Mouse (Mus musculus): ENCODE results near the gene Emc7. TPM values are rescaled to one million over a fixed set of nuclear protein-coding genes. Genes with fewer than 3 reads are reported as not detected.

Gene Emc7
- total and polyA plus RNA-seq, 3 experiments: 17.7 to 25.7 TPM; not detected in 1

DNA sequence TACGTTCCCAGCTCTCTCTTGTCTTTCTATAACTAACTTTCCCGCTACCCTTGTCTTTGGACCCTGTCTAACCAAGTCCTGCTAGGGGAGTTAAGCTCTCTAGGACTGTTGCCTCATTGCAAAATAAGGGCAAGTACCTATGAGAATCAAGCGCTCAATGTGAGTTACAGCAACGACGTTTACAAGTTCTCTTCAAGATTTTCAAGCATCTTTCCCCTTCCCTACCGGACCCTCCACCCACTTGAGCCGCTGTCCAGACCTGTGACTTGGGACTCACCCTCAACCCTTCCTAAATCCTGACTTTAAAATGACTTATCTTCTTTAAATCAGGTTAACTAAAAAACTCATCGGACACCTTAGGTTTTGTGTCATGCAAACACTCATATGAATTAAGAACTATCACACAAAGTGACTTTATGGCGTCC lies 37.6 kb downstream of the Emc7 start:
- TF ChIP-seq POLR2A (IDR thresholded peaks at IDR 0.05; ENCODE audit: control insufficient read depth in 1 of 2, insufficient read depth in 1 of 2, low read depth in 1 of 2, low read length in 2 of 2, poor library complexity in 1 of 2) (no peak), MEF2A (IDR thresholded peaks at IDR 0.05; ENCODE audit: extremely low read depth, insufficient replicate concordance, low read depth, low read length, poor library complexity, severe bottlenecking) (no peak), TBP (IDR thresholded peaks at IDR 0.05; ENCODE audit: low read depth, low read length) (0 out of 2 replicates have a peak, but pooled peaks have one; percentile 14), MAZ (IDR thresholded peaks at IDR 0.05; ENCODE audit: low read depth, low read length) (no peak)
- Histone ChIP-seq H3K4me1 (ENCODE audit: control insufficient read depth in 1 of 2, insufficient read depth in 2 of 2, low read length in 2 of 2) (peaks cover 6 to 11% of the 10 kb centered on the region in 2 experiments), H3K27ac (ENCODE audit: control insufficient read depth, low read depth, low read length) (peak overlapping the region; percentile 71), H3K9me3 (replicated peaks; ENCODE audit: insufficient read depth, low read length) (no peaks in the 10 kb centered on the region), H3K4me3 (ENCODE audit: control insufficient read depth in 1 of 2, insufficient read depth in 1 of 2, low read depth in 2 of 2, low read length in 2 of 2) (peak overlapping the region; percentile 95), H3K9ac (ENCODE audit: control insufficient read depth, low read depth, low read length, poor library complexity, severe bottlenecking) (peak overlapping the region; percentile 97), H3K79me2 (ENCODE audit: control insufficient read depth, insufficient read depth, low read length, poor library complexity) (peaks cover 11% of the 10 kb centered on the region; the same call in 1 of the 2 replicates), H3K36me3 (ENCODE audit: control insufficient read depth in 1 of 2, insufficient read depth in 2 of 2, low read length in 2 of 2) (peaks cover 0 to 11% of the 10 kb centered on the region in 2 experiments; a peak in 2 of 4 replicates), H3K27me3 (ENCODE audit: control insufficient read depth in 1 of 2, insufficient read depth in 2 of 2, low read length in 2 of 2) (no peaks in the 10 kb centered on the region; a peak in 3 of 4 replicates)
- peak; percentile 77 for DNase-seq (ENCODE audit: low read depth, low spot score)

DNA sequence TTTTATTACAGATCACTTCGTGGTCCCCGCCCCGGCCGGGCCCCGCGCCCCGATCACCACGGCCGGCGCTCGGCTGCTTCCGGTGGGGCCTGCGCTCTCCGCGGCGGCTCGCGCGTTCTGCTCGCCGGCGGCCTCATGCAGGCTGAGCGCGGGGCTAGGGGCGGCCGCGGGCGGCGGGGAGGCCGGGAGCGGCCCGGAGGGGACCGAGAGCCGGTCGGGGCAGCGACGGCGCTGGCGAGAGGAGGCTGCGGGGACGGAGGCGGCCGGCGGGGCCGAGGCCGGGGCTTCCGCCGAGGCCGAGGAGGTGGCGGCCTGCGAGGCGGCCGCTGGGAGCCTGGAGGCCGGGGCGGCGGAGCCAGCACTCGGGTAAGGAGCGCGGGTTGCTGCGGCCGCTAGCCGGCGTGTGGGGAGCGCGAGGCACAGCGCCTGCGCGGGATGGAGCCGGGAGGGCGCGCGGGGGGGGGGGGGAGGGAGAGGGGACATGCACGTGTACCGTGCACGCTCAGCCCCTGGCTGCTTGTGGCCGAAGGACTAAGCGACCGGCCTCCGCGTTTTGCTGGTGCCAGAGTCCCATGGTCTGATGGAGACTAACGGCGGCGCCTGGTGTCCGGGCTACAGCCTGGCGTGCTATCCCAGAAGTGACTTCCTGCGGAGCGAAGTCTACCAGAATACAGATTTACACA lies 38.2 kb downstream of the Emc7 start, which contains the start of gene Aven:
Gene Aven (plus strand): TSS at position 109 of the 683 bp plus-strand sequence.
- H3K9ac ChIP-seq (ENCODE audit: control insufficient read depth, low read depth, low read length, poor library complexity, severe bottlenecking): peak within 1 kb of the TSS; percentile 97
- H3K79me2 ChIP-seq (ENCODE audit: control insufficient read depth, insufficient read depth, low read length, poor library complexity): peaks cover 11% of the 10 kb centered on the region
- H3K27me3 ChIP-seq (ENCODE audit: control insufficient read depth in 1 of 2, insufficient read depth in 2 of 2, low read length in 2 of 2): no peaks in the 10 kb centered on the region; a peak in 2 of 4 replicates
- peaks cover 0 to 11% of the 10 kb centered on the region in 2 experiments; a peak in 2 of 4 replicates for H3K36me3 ChIP-seq (ENCODE audit: control insufficient read depth in 1 of 2, insufficient read depth in 2 of 2, low read length in 2 of 2)
- peaks cover 6 to 11% of the 10 kb centered on the region in 2 experiments for H3K4me1 ChIP-seq (ENCODE audit: control insufficient read depth in 1 of 2, insufficient read depth in 2 of 2, low read length in 2 of 2)
- H3K27ac ChIP-seq (ENCODE audit: control insufficient read depth, low read depth, low read length): peak within 1 kb of the TSS; percentile 71
- peak; percentile 75 for DNase-seq (ENCODE audit: low read depth, low spot score)
- peak within 1 kb of the TSS; percentile 95 for H3K4me3 ChIP-seq (ENCODE audit: control insufficient read depth in 1 of 2, insufficient read depth in 1 of 2, low read depth in 2 of 2, low read length in 2 of 2)
- H3K9me3 ChIP-seq (replicated peaks; ENCODE audit: insufficient read depth, low read length): no peaks in the 10 kb centered on the region
- no peak for TF ChIP-seq MYB (IDR thresholded peaks at IDR 0.05; ENCODE audit: low read depth, low read length)
- peak; percentile 60; the same call in 1 of the 2 replicates for TF ChIP-seq MAX (IDR thresholded peaks at IDR 0.05; ENCODE audit: low read length)
- no peak for TF ChIP-seq POLR2AphosphoS5 (IDR thresholded peaks at IDR 0.05; ENCODE audit: borderline replicate concordance, low read depth, low read length)
- no peak for TF ChIP-seq GATA1 (IDR thresholded peaks at IDR 0.05; ENCODE audit: low read depth, low read length)
- peak; percentile 99 for TF ChIP-seq UBTF (IDR thresholded peaks at IDR 0.05; ENCODE audit: borderline replicate concordance, insufficient read depth, low read depth, low read length)
- TF ChIP-seq KAT2A (conservative IDR thresholded peaks at IDR 0.05; ENCODE audit: low read depth, low read length): no peak
- no peak for TF ChIP-seq CHD2 (IDR thresholded peaks at IDR 0.05; ENCODE audit: low read length)
- no peak for TF ChIP-seq CHD1 (IDR thresholded peaks at IDR 0.05; ENCODE audit: low read depth, low read length)
- no peak for TF ChIP-seq MAFK (IDR thresholded peaks at IDR 0.05; ENCODE audit: borderline replicate concordance, low read depth, low read length)
- peak; percentile 75 for TF ChIP-seq ZMIZ1 (IDR thresholded peaks at IDR 0.05; ENCODE audit: low read depth, low read length)
- TF ChIP-seq USF1 (IDR thresholded peaks at IDR 0.05; ENCODE audit: low read depth, low read length): no peak
- TF ChIP-seq HCFC1 (IDR thresholded peaks at IDR 0.05; ENCODE audit: low read depth, low read length): no peak; the same call in 1 of the 2 replicates
- peak; percentile 63 to 82; a peak in 3 of 4 replicates for TF ChIP-seq POLR2A (IDR thresholded peaks at IDR 0.05; ENCODE audit: control insufficient read depth in 1 of 2, insufficient read depth in 1 of 2, low read depth in 1 of 2, low read length in 2 of 2, poor library complexity in 1 of 2)
- TF ChIP-seq SMC3 (IDR thresholded peaks at IDR 0.05; ENCODE audit: low read depth, low read length): no peak
- TF ChIP-seq ZC3H11A (IDR thresholded peaks at IDR 0.05; ENCODE audit: low read depth, low read length): no peak
- no peak for TF ChIP-seq RCOR1 (IDR thresholded peaks at IDR 0.05; ENCODE audit: low read depth, low read length)
- TF ChIP-seq SIN3A (IDR thresholded peaks at IDR 0.05; ENCODE audit: low read length): no peak; the same call in 1 of the 2 replicates
- TF ChIP-seq CTCF (IDR thresholded peaks at IDR 0.05 in 2 of 3, conservative IDR thresholded peaks at IDR 0.05 in 1 of 3; ENCODE audit: control insufficient read depth in 1 of 3, insufficient read depth in 1 of 3, low read depth in 2 of 3, low read length in 3 of 3, poor library complexity in 1 of 3, severe bottlenecking in 1 of 3): peak in 1 of 3 experiments; percentile 37; a peak in 2 of 6 replicates
- TF ChIP-seq ELF1 (IDR thresholded peaks at IDR 0.05; ENCODE audit: low read depth, low read length): 0 out of 2 replicates have a peak, but pooled peaks have one; percentile 13
- TF ChIP-seq POLR2AphosphoS2 (IDR thresholded peaks at IDR 0.05; ENCODE audit: low read length): peak; percentile 53; the same call in 1 of the 2 replicates
- peak; percentile 76 for TF ChIP-seq MXI1 (IDR thresholded peaks at IDR 0.05; ENCODE audit: low read depth, low read length)
- no peak for TF ChIP-seq ZNF384 (IDR thresholded peaks at IDR 0.05; ENCODE audit: low read depth, low read length)
- no peak for TF ChIP-seq MEF2A (IDR thresholded peaks at IDR 0.05; ENCODE audit: extremely low read depth, insufficient replicate concordance, low read depth, low read length, poor library complexity, severe bottlenecking)
- peak; percentile 79; the same call in 1 of the 2 replicates for TF ChIP-seq MAZ (IDR thresholded peaks at IDR 0.05; ENCODE audit: low read depth, low read length)
- TF ChIP-seq ETS1 (IDR thresholded peaks at IDR 0.05; ENCODE audit: low read depth, low read length): no peak
- TF ChIP-seq TCF12 (IDR thresholded peaks at IDR 0.05; ENCODE audit: low read depth, low read length): no peak; the same call in 1 of the 2 replicates
- TF ChIP-seq RAD21 (IDR thresholded peaks at IDR 0.05; ENCODE audit: low read depth, low read length): no peak
- TF ChIP-seq EP300 (IDR thresholded peaks at IDR 0.05; ENCODE audit: low read depth in 1 of 2, low read length in 2 of 2): no peak; a peak in 1 of 4 replicates
